Mouse (Mus musculus) left cerebral cortex, postnatal 10 days (tissue): ENCODE measurements around the gene Homer3. TPM values are rescaled to one million over a fixed set of nuclear protein-coding genes. Genes with fewer than 3 reads are reported as not detected.

Source experiments
- DNase-seq, 2 experiments: peaks; one replicate each; pipeline ENCODE4 v3.0.0; 2021 to 2022; ENCODE audit warnings: low spot score in 2 of 2, mixed read lengths in 1 of 2; ENCODE audit errors: extremely low spot score in 1 of 2
- intact Hi-C: fragments of 180-260 bp; cut with DNase I; formaldehyde crosslinking; loops from one replicate; pipeline ENCODE4 v1.15.1; 2025
- total RNA-seq, 2 experiments: library from RNA; stranded (reverse); gene quantifications; 2 replicates each; pipeline ENCODE4 v1.2.3; 2021

Gene Homer3
- total RNA-seq, 2 experiments from 2014 or later = 7.9 to 9.4 TPM

DNA sequence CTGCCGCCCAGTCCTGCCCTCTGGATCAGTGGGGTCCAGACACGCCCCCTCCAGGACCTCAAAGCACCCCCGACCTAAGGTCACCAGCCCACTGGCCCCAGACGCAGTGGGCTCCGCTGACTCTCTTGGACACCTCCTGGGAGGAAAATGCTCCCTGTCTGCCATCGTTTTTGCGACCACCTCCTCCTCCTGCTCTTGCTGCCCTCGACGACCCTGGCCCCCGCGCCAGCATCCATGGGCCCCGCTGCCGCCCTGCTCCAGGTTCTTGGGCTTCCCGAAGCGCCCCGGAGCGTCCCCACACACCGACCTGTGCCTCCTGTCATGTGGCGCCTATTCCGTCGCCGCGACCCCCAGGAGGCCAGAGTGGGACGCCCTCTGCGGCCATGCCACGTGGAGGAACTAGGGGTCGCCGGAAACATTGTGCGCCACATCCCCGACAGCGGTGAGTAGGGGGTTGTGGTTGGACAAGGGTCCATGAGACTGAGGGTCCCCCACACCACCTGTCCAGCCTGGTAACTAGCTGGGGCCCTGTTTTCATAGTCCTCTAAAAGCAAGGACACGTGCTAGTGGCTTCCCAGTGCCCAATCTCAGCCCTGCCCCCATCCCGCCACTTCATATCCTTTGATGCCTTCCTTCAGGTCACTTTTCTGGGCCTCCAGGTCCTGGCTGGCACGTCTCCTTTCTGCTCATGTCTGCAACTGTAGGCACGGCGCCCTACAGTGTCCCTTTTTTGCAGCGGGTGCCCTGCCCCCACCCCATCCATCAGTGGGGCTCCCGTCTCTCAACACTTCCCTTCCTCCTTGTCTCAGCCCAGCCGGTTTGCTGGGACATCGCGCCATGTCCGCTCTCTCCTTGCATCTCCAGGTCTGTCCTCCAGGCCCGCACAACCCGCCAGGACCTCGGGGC, 47.5 kb downstream of the Homer3 start:
- intact Hi-C loops = no loop called here
- DNase-seq = peak in 1 of 2 experiments; percentile 59

DNA sequence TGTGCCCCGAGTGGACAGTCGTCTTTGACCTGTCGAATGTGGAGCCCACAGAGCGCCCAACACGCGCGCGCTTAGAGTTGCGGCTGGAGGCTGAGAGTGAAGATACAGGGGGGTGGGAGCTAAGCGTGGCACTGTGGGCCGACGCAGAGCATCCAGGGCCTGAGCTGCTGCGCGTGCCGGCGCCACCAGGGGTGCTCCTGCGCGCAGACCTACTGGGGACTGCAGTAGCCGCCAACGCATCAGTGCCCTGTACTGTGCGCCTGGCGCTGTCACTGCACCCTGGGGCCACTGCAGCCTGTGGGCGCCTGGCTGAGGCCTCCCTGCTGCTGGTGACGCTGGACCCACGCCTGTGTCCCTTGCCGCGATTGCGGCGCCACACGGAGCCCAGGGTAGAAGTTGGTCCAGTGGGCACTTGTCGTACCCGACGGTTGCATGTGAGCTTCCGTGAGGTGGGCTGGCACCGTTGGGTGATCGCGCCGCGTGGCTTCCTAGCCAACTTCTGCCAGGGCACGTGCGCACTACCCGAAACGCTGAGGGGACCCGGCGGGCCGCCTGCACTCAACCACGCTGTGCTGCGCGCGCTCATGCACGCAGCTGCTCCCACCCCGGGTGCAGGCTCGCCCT, 48.2 kb downstream of the Homer3 start:
- intact Hi-C loops = no loop called here
- peak in 1 of 2 experiments; percentile 82 for DNase-seq

DNA sequence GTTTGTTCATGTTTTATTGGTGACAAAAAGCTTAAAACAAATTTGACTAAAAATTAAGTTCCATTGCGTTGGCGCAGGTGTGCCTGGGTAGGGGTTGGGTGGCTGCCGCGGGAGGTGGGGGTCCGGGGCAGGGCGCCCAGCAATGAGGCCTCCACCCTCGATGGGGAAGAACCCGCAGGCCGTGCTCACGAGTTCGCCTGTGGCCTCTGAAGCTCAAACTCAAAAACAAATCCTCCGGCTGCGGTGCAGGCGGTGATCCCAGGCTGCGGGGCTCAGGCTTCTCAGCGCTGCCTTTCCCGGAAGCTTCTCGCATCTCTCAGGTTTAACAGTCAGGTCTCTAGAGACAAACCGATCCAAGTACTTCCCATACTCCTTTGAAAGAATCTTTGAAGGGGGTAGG, 48.9 kb downstream of the Homer3 start:
- peak in 1 of 2 experiments; percentile 51 for DNase-seq
- intact Hi-C loops = no loop called here

DNA sequence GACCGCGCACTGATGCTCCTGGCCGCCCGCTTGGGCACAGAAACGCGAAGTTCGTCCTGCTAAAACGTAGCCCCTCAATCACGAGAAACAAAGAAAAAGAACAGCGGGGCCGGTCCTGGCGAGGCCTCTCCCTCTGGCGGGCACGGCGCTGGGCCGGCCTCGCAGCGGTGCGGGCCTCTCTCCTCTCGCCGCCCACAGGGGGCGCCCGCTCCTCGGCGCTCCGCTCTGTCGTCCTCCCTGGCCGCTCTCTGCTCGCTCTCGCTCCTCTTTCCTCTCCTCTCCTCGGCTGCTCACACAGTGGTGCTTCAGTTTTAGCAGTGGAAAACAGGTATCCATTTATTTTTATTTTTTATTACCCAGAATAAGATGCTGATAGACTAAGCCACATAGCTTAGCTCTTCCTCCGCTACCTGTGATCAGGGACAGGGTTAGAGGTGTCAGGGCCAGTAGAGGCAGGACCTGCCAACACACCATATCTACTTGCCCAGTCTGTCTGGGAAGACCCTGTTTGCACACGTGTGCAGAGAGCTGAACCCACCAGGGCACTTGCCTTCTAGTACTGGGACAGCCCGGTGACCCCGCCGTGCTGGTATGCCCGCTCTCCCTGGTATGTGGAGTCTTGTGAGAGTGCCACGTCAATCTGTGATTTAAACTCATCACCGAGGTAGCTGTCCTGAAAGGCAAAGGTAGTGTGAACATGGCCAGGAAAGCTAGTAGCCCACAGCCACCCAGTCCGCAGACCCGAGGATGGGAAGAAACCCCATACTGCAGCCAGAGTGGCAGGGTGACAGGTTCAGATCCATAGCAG, 49.6 kb downstream of the Homer3 start:
- intact Hi-C loops = no loop called here
- peak; percentile 59 to 86 for DNase-seq

DNA sequence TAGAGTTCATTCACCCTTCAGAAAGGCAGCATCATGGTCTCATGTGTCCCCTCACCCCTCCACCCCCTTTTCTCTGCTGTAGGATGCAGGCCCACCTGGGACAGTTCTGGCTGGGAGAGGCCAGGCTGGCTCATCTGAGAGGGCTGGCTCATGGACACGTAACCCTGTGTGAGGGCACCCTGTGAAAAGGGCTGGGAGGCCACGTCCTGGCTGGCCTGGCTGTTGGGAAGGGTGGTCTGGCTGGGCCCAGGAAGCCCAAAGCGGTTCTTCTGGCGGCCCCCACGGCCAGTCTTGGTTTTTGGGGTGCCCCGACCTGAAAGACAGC, 50.2 kb downstream of the Homer3 start:
- peak in 1 of 2 experiments; percentile 35 for DNase-seq
- intact Hi-C loops = no loop called here

DNA sequence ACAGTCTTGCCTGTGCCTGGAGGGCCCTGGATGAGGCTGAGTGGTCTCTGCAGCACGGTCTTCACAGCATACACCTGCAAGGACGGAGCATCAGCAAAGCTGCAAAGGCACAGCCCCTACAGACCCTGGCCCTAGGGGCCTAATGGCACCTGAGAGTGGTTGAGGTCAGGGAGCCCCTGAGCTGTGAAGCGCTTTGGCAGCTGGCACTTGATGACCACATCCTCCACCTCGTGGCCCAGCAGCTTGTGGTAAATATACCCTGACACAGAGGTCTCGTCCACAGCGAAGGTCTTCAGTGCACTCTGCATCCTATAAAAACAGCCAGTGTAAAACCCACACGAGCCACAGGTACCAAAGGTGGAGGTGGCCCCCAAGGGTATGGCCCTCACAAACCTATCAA, 56.3 kb downstream of the Homer3 start:
- DNase-seq = no peak

DNA sequence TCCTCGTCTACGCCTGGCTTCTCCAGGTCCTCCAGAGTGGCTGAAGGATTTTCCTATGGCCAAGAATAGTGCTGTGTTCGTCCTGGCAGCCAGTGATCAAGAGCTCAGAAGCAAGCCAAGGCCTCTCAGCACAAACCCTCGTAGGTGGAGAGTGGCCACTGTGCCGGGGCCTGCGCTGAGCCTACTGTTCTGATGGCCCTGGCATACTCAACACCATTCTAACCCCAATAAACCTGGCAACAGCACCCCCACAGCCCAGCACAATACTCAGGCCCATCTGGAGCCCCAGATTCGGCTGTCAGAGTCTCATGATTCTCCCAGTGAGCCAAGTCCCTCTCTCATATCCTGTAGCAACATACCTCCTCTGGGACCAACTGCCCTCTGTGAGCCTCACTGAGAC, 58.0 kb downstream of the Homer3 start:
- no peak for DNase-seq
- intact Hi-C loops = no loop called here

More for the DNA sequence above, 56.3 kb downstream of the Homer3 start:
- intact Hi-C loops = no loop called here

DNA sequence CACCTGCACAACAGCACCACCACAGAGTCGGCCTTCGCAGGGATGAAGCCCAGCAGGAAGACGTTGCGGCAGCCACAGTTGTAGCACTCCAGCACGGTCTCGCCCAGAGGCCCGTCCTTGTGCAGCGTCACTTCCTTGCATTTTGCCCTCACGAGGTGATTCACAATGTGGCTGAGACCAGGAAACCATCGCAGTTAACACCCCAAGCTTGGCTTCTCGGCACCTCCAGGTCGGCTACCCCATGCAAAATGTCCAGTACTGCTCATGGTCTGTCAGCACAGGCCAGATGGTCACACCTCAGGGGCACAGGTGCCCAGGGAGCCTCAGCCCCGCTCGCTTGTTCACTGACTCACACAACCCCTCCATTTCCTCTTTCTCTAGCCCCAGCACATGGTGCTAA, 59.4 kb downstream of the Homer3 start:
- intact Hi-C loops = loop anchor here (2.0 kb wide), 1 partner anchor 163 kb away; no protein-coding TSS in a partner anchor
- no peak for DNase-seq

DNA sequence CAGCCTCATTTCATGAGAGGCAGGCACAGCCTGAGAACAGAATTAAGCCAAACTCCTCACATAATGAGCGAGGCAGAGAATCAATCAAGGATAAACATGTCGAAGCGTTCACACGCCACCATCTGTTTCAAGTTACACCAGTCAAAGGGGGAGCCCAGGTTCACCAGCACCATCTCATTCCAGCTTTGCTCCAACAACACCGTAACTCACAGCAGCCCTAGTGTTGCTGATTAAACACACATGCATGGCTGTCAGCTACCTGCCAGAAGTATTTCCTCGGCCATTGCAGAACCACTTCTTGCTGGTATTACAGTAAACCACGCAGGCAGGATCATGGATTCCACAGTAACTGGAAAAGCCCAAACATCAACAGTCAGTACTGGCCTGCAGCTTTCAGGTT, 60.4 kb downstream of the Homer3 start:
- DNase-seq = no peak
- intact Hi-C loops = loop anchor here (2.0 kb wide), 1 partner anchor 162 kb away; no protein-coding TSS in a partner anchor

DNA sequence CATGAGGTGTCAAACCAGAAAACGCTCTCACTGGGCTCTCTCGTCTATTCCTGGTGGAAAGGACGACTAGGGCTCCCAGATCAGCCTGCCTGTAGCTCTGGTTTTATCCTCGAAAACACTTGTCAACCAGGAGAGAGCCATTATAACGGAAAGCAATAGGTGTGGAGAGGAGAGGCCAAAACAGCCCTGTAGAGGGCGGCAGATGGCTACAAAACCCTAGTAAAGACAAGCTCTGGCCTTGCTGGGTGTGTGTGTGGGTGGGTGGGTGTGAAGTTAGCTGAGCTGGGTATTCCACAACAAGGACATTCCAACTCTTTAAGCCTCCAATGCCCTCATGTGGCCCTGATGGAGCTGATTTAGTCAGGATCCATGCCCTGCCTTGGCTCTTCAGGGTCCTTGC, 61.1 kb downstream of the Homer3 start:
- intact Hi-C loops = loop anchor here (2.0 kb wide), 1 partner anchor 161 kb away; no protein-coding TSS in a partner anchor
- peak in 1 of 2 experiments; percentile 62 for DNase-seq

Other genes with a start within 250 kb of the Homer3 start
- gene Mau2, start 240.1 kb upstream of the Homer3 start, total RNA-seq = 10 to 100 TPM; 81.6 to 82.9 TPM
- gene Sugp1, start 240.0 kb upstream of the Homer3 start, total RNA-seq = 10 to 100 TPM; 51.6 to 56.7 TPM
- gene Tm6sf2, start 209.9 kb upstream of the Homer3 start, total RNA-seq = 1 to 10 TPM; 1.4 TPM
- gene Hapln4, start 199.4 kb upstream of the Homer3 start, total RNA-seq = 1 to 10 TPM; 3.0 to 6.5 TPM
- 100 to 1,000 TPM; 392 to 416 TPM for gene Ncan, start 162.0 kb upstream of the Homer3 start, total RNA-seq
- gene Nr2c2ap, start 151.5 kb upstream of the Homer3 start, total RNA-seq = 10 to 100 TPM; 32.7 to 33.6 TPM
- 10 to 100 TPM in 1 of 2 experiments, 1 to 10 TPM in 1; 8.3 to 10.9 TPM for gene Rfxank, start 143.7 kb upstream of the Homer3 start, total RNA-seq
- gene Borcs8, start 143.3 kb upstream of the Homer3 start, total RNA-seq = 10 to 100 TPM; 40.7 to 42.3 TPM
- gene Mef2b, start 143.1 kb upstream of the Homer3 start, total RNA-seq = under 1 TPM in 1 of 2 experiments, not detected in 1; 0.59 TPM
- gene Tmem161a, start 110.5 kb upstream of the Homer3 start, total RNA-seq = 10 to 100 TPM; 49.0 to 55.7 TPM
- gene Slc25a42, start 70.5 kb upstream of the Homer3 start, total RNA-seq = 10 to 100 TPM; 26.1 to 26.6 TPM
- 100 to 1,000 TPM; 134 to 140 TPM for gene Sugp2, start 48.6 kb upstream of the Homer3 start, total RNA-seq
- 10 to 100 TPM; 84.6 to 85.4 TPM for gene Armc6, start 48.4 kb upstream of the Homer3 start, total RNA-seq
- gene Ddx49, start 19.7 kb downstream of the Homer3 start, total RNA-seq = 10 to 100 TPM; 64.9 to 65.2 TPM
- gene Cope, start 19.7 kb downstream of the Homer3 start, total RNA-seq = 100 to 1,000 TPM; 124 to 134 TPM
- 10 to 100 TPM; 97.9 to 98.4 TPM for gene Cers1, start 32.9 kb downstream of the Homer3 start, total RNA-seq
- gene Gdf1, start 47.0 kb downstream of the Homer3 start, total RNA-seq = 10 to 100 TPM in 1 of 2 experiments, 1 to 10 TPM in 1; 6.6 to 13.0 TPM
- gene Upf1, start 70.5 kb downstream of the Homer3 start, total RNA-seq = 10 to 100 TPM; 46.9 to 48.1 TPM
- gene Comp, start 90.7 kb downstream of the Homer3 start, total RNA-seq = under 1 TPM in 1 of 2 experiments, not detected in 1; 0.14 TPM
- gene Crtc1, start 156.8 kb downstream of the Homer3 start, total RNA-seq = 100 to 1,000 TPM in 1 of 2 experiments, 10 to 100 TPM in 1; 98.8 to 105 TPM
- 10 to 100 TPM; 33.1 to 33.8 TPM for gene Klhl26, start 194.1 kb downstream of the Homer3 start, total RNA-seq
- 100 to 1,000 TPM; 146 to 159 TPM for gene Tmem59l, start 204.5 kb downstream of the Homer3 start, total RNA-seq
- gene Crlf1, start 210.3 kb downstream of the Homer3 start, total RNA-seq = 1 to 10 TPM; 7.0 to 9.5 TPM
- gene Rex1bd, start 223.9 kb downstream of the Homer3 start, total RNA-seq = 100 to 1,000 TPM in 1 of 2 experiments, 10 to 100 TPM in 1; 95.1 to 106 TPM
- 1,000 to 10,000 TPM in 1 of 2 experiments, 100 to 1,000 TPM in 1; 991 to 1,007 TPM for gene Uba52, start 228.0 kb downstream of the Homer3 start, total RNA-seq
- 100 to 1,000 TPM; 361 to 375 TPM for gene Fkbp8, start 244.9 kb downstream of the Homer3 start, total RNA-seq
- 10 to 100 TPM; 37.5 to 41.2 TPM for gene Kxd1, start 245.1 kb downstream of the Homer3 start, total RNA-seq